Mouse (Mus musculus): ENCODE measurements at regions not wholly inside any gene's neighbourhood (a gene's known extent, or its start where the extent isn't known, plus 50 kb on each side); places are given as distances from the start of the nearest gene placed in this dataset.

DNA sequence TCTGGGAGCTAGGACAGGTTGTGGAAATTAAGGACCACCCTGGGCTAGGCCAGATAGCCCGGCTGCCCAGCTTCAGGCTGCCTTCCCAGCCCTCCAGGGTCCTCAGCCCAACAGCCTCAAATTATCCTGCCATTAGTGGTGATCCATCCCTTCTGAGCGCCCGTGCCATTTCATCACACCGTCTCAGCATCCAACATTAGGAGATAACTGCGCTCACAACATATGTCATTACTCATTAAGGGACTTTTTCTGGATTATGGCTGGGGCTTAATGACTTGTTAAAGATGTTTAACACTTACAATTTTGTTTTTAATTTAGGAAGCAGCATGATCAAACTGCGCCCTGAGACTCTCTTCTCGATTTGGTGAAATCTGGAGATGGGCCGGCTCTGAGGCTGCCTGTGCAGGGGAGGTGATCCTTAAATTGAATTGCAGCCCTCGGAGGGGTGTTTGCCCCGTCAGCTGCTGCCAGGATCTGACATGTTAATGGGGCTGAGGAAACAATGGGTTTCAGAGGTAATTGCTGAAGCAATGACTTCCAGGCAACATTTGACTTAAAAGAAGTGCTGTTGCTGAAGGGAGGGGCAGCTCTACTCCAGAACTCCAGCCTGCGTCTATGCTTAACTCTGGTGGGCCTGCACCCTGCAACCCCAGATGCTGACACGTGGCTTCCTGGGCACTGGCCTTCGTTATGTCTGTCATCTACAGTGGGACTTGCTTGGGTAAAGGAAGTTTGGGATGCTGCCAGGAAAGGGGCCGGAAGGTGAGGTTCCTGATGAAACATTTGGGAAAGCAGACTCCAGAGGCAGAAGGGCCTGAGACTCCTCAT, 154.9 kb downstream of the 3100002H09Rik start:
- no peak for ATAC-seq (replicated peaks; ENCODE audit: poor library complexity, severe bottlenecking)

DNA sequence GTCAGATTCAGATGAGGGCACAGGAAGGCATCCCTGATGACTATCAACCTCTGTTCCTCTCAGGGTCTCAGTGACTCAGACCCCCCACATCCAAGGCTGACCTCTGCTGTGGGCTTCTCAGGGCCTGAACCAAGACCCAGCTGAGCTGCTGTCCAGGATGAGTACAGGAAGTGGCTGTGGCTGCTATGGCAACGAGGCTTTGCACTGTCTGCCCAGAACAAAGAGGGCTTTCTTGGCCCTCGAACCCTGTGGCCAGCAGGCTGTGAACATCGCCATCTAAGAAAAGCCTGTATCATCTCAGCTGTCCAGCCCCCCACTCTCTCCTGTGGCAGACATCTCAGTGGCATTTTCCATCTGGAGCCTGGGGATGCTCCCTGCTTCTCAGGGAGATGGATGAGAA, 159.5 kb downstream of the 3100002H09Rik start:
- no peak for ATAC-seq (replicated peaks; ENCODE audit: poor library complexity, severe bottlenecking)

DNA sequence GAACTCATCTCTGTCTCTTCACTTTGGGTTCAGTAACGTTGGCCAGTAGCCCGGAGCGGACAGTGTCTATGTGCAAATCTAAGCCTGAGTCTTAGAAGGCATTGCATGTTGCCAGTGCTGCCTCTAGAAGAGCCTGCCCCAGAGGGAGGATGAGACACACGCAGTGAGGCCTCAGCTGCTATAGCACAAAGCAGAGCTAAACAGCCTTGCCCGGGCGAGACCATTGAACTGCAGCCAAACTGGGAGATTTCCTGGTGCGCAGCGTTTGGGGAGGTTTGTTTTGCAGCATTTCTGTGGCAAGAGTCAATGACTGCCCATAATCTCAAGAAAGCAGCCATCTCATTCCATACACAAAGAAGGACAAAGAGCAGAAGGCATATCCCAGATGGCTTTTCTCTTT, 164.0 kb downstream of the 3100002H09Rik start:
- no peak for ATAC-seq (replicated peaks; ENCODE audit: poor library complexity, severe bottlenecking)

DNA sequence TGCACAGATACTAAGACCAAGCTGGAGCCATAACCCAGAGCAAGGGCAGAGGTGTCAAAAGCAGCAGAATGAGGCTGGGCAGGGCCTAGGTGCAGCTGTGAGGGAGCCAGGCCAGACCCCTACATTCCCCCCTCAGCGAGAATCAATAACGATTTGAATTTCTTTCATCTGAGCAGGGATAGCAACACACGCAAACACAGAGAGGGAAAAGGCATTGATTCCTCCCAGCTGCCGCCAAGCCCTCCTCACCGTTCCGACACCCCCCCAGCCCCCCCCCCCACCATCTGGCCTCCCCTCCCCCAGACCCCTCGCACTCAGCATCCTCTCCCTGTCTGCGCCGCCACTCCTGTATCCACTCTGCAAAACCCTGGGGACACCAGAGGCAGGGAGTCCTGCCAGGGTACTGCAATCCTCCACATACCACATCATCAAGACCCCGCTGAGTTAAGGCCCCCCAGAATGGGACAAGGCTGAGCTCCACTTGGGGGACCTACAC, 166.9 kb downstream of the 3100002H09Rik start:
- no peak for ATAC-seq (replicated peaks; ENCODE audit: poor library complexity, severe bottlenecking)

DNA sequence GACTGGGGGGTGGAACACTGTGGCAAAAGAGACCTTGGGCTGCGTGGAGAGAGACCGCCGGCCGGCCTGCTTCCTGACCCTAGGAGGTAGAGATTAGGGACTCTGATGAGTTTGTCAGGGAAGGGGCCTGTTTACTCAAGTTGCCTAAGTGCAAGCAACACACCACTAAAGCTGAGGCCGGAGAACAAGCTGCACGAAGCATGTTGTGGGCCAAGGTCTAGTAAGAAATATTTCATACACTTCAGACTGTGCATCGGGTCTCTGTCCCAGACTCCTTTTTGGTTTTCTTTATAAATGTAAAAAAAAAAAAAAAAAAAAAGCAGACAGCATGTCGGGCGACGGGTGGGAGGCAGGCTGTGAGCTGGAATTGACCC, 167.5 kb downstream of the 3100002H09Rik start:
- no peak for ATAC-seq (replicated peaks; ENCODE audit: poor library complexity, severe bottlenecking)

DNA sequence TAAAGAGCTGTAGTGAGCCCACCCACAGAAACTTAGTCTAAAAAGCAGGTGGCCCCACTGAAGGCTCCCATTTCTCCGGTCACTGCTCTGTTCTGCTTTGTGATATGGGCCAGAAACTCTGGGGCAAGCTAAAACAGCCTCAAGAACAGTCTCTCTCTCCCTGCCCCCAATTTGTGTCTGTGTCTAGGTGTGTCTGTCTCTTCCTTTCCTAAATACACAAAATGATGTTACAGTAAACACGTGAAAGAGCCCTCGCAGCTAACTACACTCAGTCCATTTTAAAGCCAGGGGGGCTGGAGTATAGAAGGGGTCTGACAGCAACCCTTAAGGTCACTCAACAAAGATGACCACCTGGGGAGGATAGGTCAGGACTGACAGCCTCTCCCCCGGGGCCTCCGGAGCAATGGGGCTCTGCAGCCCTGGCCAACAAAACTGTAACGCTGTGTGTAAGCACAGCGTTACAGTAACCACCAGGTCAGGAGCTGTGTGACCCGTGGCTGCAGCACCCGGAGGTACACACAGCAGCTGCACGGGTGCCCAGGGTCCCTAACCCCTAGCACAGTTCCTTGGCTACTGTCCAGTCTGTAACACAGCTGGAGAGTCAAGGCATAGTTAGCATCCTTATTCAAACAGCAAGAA, 168.0 kb downstream of the 3100002H09Rik start:
- no peak for ATAC-seq (replicated peaks; ENCODE audit: poor library complexity, severe bottlenecking)

DNA sequence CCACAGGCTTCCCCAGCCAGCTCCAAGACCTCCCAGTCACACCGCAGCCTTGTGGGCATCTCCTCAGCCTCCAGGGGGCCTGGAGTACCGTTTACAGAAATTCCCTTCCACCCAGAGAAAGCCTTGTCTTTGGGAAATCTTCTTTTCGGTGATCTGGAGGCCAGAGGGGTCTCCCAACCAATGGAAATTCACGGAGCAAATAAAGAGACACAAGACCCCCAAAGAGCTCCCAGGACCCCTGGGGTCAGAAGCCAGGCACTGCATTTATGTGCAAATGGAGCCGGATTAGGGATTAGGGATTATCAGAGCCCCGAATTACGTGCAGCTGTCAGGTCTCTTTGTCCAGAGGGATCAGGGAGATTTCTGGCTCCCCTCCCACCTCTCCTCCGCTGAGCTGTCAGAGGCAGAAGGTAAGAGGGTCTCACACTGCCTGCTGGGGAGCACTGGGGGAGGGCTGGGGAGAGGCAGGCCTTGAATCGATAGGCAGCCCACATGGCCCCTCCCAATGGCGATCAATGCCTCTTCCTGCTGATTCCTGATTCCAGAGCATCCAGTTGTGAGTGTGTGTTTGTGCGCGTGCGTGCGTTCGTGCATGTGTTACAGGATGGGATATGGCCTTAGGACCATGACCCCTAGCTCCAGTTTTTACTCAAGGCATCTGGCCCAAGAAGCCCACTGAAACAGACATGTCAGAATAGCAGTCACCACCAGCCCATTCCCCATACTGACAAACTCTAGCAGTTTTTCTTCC, 168.7 kb downstream of the 3100002H09Rik start:
- ATAC-seq (replicated peaks; ENCODE audit: poor library complexity, severe bottlenecking) = no peak

DNA sequence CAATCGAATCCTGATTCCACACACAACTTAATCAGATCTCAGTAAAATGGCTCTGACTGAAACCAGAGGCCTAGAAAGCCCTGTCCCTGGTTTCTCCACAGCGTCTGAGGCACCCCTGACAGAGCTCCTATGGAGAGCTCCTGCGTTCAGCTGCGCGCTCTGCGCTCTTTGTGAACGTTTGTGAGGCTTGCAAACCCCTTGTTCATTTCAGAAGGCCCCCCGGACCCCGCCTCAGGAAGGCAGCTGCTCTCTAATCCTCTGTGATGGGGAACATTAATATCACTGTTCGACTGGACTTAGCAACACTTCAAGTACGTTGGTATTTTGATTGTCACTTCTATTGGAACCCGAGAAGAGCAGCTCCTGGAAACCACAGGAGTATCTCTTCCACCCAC, 175.6 kb downstream of the 3100002H09Rik start:
- no peak for ATAC-seq (replicated peaks; ENCODE audit: poor library complexity, severe bottlenecking)

DNA sequence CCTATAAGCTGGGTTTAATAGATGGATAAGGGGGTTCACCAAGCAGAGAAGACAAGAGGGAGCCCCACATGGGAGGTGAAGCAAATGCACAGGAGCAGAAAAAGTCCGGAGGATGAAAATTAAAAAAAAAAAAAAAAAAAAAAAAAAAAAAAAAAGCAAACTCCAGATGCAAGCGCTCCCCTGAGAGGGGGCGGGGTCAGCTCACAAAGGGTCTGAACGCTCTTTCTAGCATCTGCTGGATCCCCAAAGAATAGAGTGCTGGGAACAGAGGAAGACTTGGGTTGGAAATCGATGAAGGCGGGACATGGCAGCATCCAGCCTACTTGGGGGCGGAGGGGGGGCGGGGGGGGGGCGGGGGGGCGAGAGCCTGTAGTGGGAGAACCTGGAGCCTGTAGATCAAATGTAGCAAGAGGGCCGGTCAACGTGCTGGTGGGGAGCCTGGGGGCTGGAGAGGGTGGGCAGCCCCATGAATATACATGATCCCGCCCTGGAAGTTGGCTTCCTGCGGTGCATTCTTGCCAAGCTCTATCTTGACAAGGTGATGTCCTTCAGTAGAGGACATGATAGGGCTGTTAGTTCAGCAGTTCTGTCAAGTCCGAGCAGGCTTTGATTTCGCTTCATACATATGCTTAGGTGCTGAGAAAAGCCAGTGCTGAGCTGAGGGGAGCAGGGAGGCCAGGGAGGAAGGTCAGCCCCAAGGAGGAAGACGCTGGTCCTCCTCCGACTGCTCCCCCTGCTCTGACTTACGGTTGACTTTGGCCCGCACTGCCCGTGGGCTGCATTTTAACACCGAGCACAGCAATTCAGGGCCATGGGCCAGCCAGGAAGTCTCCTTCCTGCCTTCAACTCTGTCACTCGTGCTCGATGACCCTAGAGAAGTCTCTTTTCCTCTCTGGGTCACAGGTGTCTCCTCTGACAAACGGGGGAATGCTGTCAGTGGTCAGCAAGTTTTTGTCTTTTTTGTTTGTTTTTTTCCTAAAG, 176.3 kb downstream of the 3100002H09Rik start:
- ATAC-seq (replicated peaks; ENCODE audit: poor library complexity, severe bottlenecking) = no peak

DNA sequence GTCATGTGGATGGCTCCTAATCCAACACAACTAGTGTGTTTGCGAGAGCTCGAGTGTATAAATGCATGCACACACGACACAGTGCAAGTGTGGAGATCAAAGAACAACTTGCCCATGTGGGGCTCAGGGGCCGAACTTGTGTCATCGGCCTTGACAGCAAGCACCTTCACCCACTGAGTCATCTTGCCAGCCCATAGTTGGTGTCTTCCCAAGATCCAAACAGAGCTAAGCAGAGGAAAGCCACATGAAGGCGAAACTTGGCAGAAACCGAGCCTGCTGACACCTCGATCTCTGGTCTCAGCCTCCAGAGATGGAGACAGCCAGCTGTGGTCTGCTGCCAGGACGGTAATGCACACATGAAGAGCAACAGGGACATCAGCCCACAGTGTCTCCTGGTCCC, 177.1 kb downstream of the 3100002H09Rik start:
- ATAC-seq (replicated peaks; ENCODE audit: poor library complexity, severe bottlenecking) = no peak

DNA sequence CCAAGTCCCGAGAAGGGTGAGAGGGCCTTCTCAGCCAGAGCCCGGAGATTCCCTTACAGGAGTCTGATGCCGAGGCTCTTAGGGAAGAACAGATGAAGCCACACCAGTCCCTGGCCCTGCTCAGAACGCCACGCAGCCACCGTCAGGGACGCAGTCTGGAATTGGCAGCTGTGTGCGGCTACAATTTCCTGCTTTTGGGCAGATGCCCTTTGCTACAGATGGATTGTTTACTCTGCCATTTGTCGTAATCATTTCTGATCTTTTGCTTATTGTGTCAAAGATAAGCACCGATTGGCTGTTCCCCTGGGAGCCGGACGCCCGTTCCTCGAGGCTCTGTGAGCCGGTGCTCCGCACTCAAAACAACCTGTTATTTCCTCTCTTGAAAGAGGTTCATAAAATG, 179.4 kb downstream of the 3100002H09Rik start:
- no peak for ATAC-seq (replicated peaks; ENCODE audit: poor library complexity, severe bottlenecking)

DNA sequence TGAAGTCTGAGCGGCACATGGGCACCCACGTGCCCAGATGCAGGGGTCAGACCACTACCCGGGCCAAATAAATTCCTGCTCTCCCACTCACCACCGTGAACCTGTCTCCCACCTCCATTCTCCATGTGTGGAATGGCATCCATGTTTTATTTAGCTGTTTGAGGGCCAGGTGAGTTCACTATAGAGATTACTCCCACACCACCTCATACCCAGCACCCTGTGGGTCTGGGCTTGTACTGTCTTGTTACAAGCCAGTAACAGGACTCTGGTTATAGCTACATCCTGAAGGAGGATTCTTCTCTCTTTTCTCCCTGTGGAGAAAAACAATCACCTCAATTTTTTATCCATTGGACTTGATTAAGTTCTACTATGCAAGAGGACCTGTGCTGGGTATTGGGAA, 181.8 kb downstream of the 3100002H09Rik start:
- ATAC-seq (replicated peaks; ENCODE audit: poor library complexity, severe bottlenecking) = no peak

DNA sequence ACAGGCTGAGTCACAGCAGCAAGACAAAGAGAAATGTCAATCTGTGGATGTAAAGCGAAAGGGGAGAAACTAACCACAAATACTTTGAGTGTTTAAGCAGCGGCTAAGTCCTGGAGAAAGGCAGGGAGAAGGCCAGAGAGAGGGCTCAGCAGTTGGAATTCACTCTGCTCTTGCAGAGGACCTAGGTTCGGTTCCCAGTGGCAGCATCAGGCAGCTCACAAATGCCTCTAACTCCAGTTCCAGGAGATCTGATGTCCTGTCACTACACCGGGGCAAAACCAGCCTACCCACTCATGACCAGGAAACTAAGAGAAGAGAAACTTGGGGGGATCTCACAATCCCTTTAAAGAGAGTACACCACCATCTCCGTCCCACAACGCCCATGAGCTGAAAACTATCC, 188.2 kb downstream of the 3100002H09Rik start:
- no peak for ATAC-seq (replicated peaks; ENCODE audit: poor library complexity, severe bottlenecking)

DNA sequence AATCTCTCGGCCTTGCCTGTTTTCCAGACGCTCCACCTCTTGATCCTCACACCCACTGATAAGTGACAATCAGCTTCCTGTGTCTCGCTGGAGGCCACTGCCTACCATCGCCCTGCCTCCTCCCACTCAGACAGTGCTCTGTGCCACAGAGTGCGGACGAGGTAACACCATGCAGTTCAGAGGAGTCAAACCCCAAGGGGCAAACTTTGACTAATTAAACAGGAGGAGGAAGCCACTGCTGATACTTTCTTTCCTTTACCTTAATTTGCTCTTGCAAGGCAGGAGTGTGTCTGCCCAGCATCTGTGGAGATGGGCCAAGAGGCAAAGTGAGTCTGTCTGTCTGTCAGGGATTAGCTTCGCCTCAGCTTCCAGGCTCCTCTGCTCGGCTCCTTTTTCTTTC, 192.2 kb downstream of the 3100002H09Rik start:
- ATAC-seq (replicated peaks; ENCODE audit: poor library complexity, severe bottlenecking) = no peak

DNA sequence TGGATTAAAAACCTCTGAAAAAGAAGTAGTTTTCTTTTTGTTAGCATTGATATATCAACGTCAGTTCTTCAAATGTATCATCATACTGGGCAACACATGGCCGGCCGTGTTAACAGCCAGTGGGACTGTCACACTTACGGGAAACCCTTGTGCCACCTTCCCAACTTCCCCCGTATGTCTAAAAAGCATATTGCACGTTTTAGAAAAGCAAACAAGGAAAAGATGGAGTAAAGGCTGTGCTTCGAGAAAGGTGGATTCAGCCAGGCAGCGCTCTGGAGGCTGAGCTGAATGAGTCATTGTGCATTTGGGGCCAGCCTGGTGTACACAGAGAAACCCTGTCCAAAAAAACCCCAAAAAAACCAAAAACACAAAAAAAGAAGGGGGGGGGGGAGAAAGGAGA, 193.4 kb downstream of the 3100002H09Rik start:
- ATAC-seq (replicated peaks; ENCODE audit: poor library complexity, severe bottlenecking) = no peak

DNA sequence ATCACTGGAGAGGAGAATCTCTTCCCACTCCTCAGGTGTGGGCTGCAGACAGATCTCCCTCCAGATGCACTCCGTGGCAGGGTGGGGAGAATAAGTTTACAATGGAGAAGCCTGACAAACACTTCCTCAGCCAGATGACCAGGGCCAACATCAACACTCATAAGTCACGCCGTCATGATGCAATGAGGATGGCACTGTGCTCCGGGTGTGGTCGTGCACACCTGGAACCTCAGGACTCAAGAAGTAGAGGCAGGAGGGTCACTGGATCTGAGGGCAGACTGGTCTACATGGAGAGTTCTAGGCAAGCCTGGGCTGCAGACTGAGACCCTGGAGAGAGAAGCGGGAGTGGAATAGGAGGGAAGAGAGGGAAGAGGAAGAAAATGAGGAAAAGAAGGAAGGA, 194.3 kb downstream of the 3100002H09Rik start:
- no peak for ATAC-seq (replicated peaks; ENCODE audit: poor library complexity, severe bottlenecking)

DNA sequence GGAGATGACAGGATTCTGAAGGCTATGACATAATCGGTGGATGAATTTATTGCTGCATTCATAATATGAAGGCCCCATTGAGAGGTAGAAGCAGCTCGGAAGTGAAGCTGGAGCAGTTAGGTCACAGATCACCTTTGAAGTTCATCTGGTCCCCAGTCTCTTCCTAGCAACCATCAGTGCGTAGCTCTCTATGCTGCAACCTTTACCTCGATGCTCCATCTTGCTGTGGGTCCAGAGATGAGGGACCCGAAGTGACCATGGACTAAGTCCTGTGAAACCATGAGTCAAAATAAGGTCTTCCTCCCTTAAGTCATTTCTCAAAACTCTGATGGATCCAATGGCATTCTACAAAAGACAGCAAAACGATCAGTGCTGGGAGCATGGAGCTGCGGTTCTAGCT, 196.2 kb downstream of the 3100002H09Rik start:
- ATAC-seq (replicated peaks; ENCODE audit: poor library complexity, severe bottlenecking) = no peak

DNA sequence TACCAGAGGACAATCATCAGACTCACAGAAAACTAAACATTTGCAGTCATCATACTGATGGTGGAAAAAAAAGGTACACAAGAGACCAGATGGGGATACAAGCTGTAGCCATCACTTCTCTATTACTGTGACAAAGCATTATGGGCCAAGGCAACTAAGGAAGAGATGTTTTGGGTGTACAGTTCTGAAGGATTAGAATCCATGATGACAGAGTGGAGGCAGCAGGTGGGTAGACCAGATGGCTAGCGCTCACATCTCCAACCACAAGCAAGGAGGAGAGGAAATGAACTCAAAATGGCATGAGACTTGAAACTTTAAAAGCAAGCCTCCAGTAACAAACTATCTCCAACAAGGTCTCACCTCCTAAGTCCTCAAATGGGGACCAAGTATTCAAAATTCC, 201.3 kb downstream of the 3100002H09Rik start:
- ATAC-seq (replicated peaks; ENCODE audit: poor library complexity, severe bottlenecking) = no peak

DNA sequence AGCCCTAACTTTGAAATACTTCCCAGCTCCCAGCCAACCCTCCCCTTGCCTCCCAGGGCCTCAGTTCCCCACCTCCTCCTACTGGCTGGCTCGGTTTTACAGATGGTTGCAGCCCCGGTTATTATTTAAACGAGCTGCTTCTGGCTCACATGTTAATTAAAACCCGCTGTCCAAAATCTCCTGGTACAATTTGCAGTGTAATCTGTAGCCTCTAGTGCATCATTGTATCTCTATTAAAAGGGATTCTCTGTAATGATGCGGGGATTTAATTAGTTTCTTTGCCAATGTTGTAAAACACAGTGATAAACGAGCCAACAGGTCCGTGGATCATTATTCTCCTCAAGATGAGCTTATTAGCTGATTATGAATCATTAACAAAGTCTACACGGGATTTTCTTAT, 208.5 kb downstream of the 3100002H09Rik start:
- no peak for ATAC-seq (replicated peaks; ENCODE audit: poor library complexity, severe bottlenecking)

DNA sequence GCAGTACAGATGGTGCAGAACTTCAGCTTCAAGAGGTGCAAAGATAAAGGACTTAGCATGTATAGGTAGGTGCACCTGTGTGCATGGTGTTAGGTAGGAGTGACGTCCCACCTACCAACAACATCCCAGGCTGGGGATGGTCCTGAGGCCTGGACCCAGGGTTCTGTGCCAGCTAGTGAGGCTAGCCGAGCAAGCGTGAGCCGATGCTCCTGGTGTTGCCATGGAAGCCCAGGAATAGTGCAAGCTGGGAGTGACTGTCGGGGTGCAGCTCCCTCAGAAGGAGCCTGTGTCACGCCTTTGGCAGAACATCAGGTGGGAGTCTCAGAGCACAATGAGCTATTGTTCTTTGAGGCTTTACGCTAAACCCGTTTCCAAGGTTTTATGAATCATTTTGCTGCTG, 209.9 kb downstream of the 3100002H09Rik start:
- ATAC-seq (replicated peaks; ENCODE audit: poor library complexity, severe bottlenecking) = no peak
